Mouse (Mus musculus) testis, adult 2 months (tissue): Measurements from ENCODE around the gene Anxa2. TPM values are rescaled to one million over a fixed set of nuclear protein-coding genes. Genes with fewer than 3 reads are reported as not detected.

ENCODE experiments used
- H3K27ac ChIP-seq: fragments of 200-500 bp; 2 replicates; pipeline ENCODE4 v1.5.1; 2012; ENCODE audit warnings: low read depth, low read length; ENCODE audit not compliant: control insufficient read depth, insufficient read depth
- H3K27me3 ChIP-seq: fragments of 200-500 bp; 2 replicates; pipeline ENCODE4 v1.6.1; 2012; ENCODE audit warnings: mild to moderate bottlenecking, low read length, moderate library complexity; ENCODE audit not compliant: control insufficient read depth, insufficient read depth
- H3K36me3 ChIP-seq: fragments of 200-500 bp; 2 replicates; pipeline ENCODE4 v1.6.1; 2012; ENCODE audit warnings: mild to moderate bottlenecking, low read length; ENCODE audit not compliant: control insufficient read depth, insufficient read depth
- H3K4me1 ChIP-seq: fragments of 200-500 bp; 2 replicates; pipeline ENCODE4 v1.6.1; 2012; ENCODE audit warnings: low read length; ENCODE audit not compliant: control insufficient read depth, insufficient read depth
- H3K4me3 ChIP-seq: fragments of 200-500 bp; 2 replicates; pipeline ENCODE4 v1.5.1; 2012; ENCODE audit warnings: low read depth, mild to moderate bottlenecking, low read length, moderate library complexity, mixed read lengths; ENCODE audit not compliant: control insufficient read depth
- CTCF ChIP-seq: fragments of 200-500 bp; IDR thresholded peaks from 2 replicates; pipeline ENCODE4 v1.5.1; 2012; ENCODE audit warnings: low read depth, mild to moderate bottlenecking, inconsistent platforms, low read length, moderate library complexity; ENCODE audit not compliant: control insufficient read depth, insufficient read depth, insufficient replicate concordance
- POLR2A ChIP-seq: fragments of 200-500 bp; IDR thresholded peaks from 2 replicates; pipeline ENCODE4 v1.6.1; 2012; ENCODE audit warnings: low read depth, mild to moderate bottlenecking, inconsistent platforms, low read length, moderate library complexity; ENCODE audit not compliant: control insufficient read depth
- polyA plus RNA-seq: library from polyadenylated mRNA; depleted of rRNA; stranded (reverse); fragments of >200 nt; gene quantifications from 2 replicates; pipeline ENCODE4 v1.2.3, GENCODE M21; 2012

Gene Anxa2
- polyA plus RNA-seq, 1 experiment: 73.6 TPM

GRCm38 (mm10) chr9:69459876-69460275, 6.5 kb downstream of the Anxa2 start:
- peak overlapping the region; percentile 57 for H3K27ac ChIP-seq
- H3K4me3 ChIP-seq: peak overlapping the region; percentile 32
- TF ChIP-seq POLR2A: peak; percentile 26; the same call in 1 of the 2 replicates
- TF ChIP-seq CTCF: no peak
- peaks cover 26% of the 10 kb centered on the region for H3K4me1 ChIP-seq
- H3K36me3 ChIP-seq: no peaks in the 10 kb centered on the region
- H3K27me3 ChIP-seq: no peaks in the 10 kb centered on the region

- TF ChIP-seq CTCF (no peak), POLR2A (no peak)
- Histone ChIP-seq H3K36me3 (no peaks in the 10 kb centered on the region), H3K27ac (no peak overlapping the region), H3K4me1 (peaks cover 21% of the 10 kb centered on the region), H3K27me3 (no peaks in the 10 kb centered on the region), H3K4me3 (no peak overlapping the region)
Observed at GRCm38 (mm10) chr9:69463046-69463445, 9.6 kb downstream of the Anxa2 start.

GRCm38 (mm10) chr9:69464109-69464756, 10.8 kb downstream of the Anxa2 start:
- Histone ChIP-seq H3K4me3 (no peak overlapping the region), H3K36me3 (no peaks in the 10 kb centered on the region), H3K27me3 (no peaks in the 10 kb centered on the region), H3K4me1 (peaks cover 14% of the 10 kb centered on the region), H3K27ac (no peak overlapping the region)
- TF ChIP-seq CTCF: no peak
- TF ChIP-seq POLR2A: no peak

GRCm38 (mm10) chr9:69466098-69466497, 12.7 kb downstream of the Anxa2 start:
- H3K36me3 ChIP-seq: no peaks in the 10 kb centered on the region
- no peak for TF ChIP-seq POLR2A
- TF ChIP-seq CTCF: no peak
- H3K27ac ChIP-seq: no peak overlapping the region
- no peak overlapping the region for H3K4me3 ChIP-seq
- no peaks in the 10 kb centered on the region for H3K27me3 ChIP-seq
- H3K4me1 ChIP-seq: peaks cover 4% of the 10 kb centered on the region

GRCm38 (mm10) chr9:69467310-69467939, 14.0 kb downstream of the Anxa2 start:
- Histone ChIP-seq H3K27ac (no peak overlapping the region), H3K27me3 (no peaks in the 10 kb centered on the region), H3K36me3 (no peaks in the 10 kb centered on the region), H3K4me3 (no peak overlapping the region), H3K4me1 (peaks cover 7% of the 10 kb centered on the region)
- TF ChIP-seq CTCF: no peak
- no peak for TF ChIP-seq POLR2A

- H3K27ac ChIP-seq: 0 out of 2 replicates have a peak overlapping the region, but pooled peaks have one; percentile 45
- H3K4me3 ChIP-seq: no peak overlapping the region
Observed at GRCm38 (mm10) chr9:69468991-69469390, 15.6 kb downstream of the Anxa2 start.

GRCm38 (mm10) chr9:69470362-69470761, 16.9 kb downstream of the Anxa2 start:
- Histone ChIP-seq H3K27me3 (no peaks in the 10 kb centered on the region), H3K4me1 (peaks cover 7% of the 10 kb centered on the region), H3K27ac (no peak overlapping the region), H3K4me3 (no peak overlapping the region), H3K36me3 (no peaks in the 10 kb centered on the region)
- TF ChIP-seq CTCF: no peak
- TF ChIP-seq POLR2A: no peak

More at GRCm38 (mm10) chr9:69468991-69469390, 15.6 kb downstream of the Anxa2 start:
- Histone ChIP-seq H3K4me1 (peaks cover 7% of the 10 kb centered on the region), H3K36me3 (no peaks in the 10 kb centered on the region), H3K27me3 (no peaks in the 10 kb centered on the region)
- TF ChIP-seq POLR2A (no peak), CTCF (no peak)
